Mouse (Mus musculus) ovary, postnatal 36 days (tissue): Measurements from ENCODE around the gene Zmynd11.
"Not testable (repeated sequence)": the region's sequence is repeated elsewhere in the genome, so short reads cannot be mapped to it uniquely, and the experiment has no call there.

Experiments used
- DNase-seq: peaks from one replicate; pipeline ENCODE4 v3.0.0; 2022; ENCODE audit warnings: low spot score, mixed read lengths

Gene Zmynd11

GRCm38 (mm10) chr13:9764646-9765536 lies at the start of gene Zmynd11:
Zmynd11 (minus strand) TSS chr13:9765330.
- DNase-seq, result peak; percentile 56

- DNase-seq, result no peak
Measured at GRCm38 (mm10) chr13:9795889-9796631, 30.9 kb upstream of the Zmynd11 start.

- DNase-seq, result no peak
Measured at GRCm38 (mm10) chr13:9786050-9786449, 20.9 kb upstream of the Zmynd11 start.

GRCm38 (mm10) chr13:9783717-9784116 lies 18.6 kb upstream of the Zmynd11 start:
- no peak for DNase-seq

GRCm38 (mm10) chr13:9775901-9776300 lies 10.8 kb upstream of the Zmynd11 start:
- DNase-seq, result no peak

GRCm38 (mm10) chr13:9774077-9774476 lies 8.9 kb upstream of the Zmynd11 start:
- DNase-seq, result no peak

GRCm38 (mm10) chr13:9767279-9767678 lies 2.1 kb upstream of the Zmynd11 start:
- no peak for DNase-seq

- DNase-seq, result no peak
Measured at GRCm38 (mm10) chr13:9766497-9766896, 1.4 kb upstream of the Zmynd11 start.

GRCm38 (mm10) chr13:9765537-9765851 lies 364 bp upstream of the Zmynd11 start:
- no peak for DNase-seq

GRCm38 (mm10) chr13:9763828-9764645 lies 1.1 kb downstream of the Zmynd11 start:
- peak; percentile 79 for DNase-seq

GRCm38 (mm10) chr13:9763100-9763827 lies 1.9 kb downstream of the Zmynd11 start:
- DNase-seq, result no peak

- no peak for DNase-seq
Measured at GRCm38 (mm10) chr13:9760057-9760456, 5.1 kb downstream of the Zmynd11 start.

GRCm38 (mm10) chr13:9757842-9758491 lies 7.2 kb downstream of the Zmynd11 start:
- DNase-seq, result no peak

- no peak for DNase-seq
Measured at GRCm38 (mm10) chr13:9753706-9754105, 11.4 kb downstream of the Zmynd11 start.

- no peak for DNase-seq
Measured at GRCm38 (mm10) chr13:9750320-9750719, 14.8 kb downstream of the Zmynd11 start.

GRCm38 (mm10) chr13:9749796-9750195 lies 15.3 kb downstream of the Zmynd11 start:
- DNase-seq, result no peak

GRCm38 (mm10) chr13:9738190-9738589 lies 26.9 kb downstream of the Zmynd11 start:
- no peak for DNase-seq

- no peak for DNase-seq
Measured at GRCm38 (mm10) chr13:9737024-9737423, 28.1 kb downstream of the Zmynd11 start.

GRCm38 (mm10) chr13:9732262-9732661 lies 32.9 kb downstream of the Zmynd11 start:
- DNase-seq, result not testable (repeated sequence)

GRCm38 (mm10) chr13:9729073-9729472 lies 36.1 kb downstream of the Zmynd11 start:
- DNase-seq, result no peak

GRCm38 (mm10) chr13:9715224-9715623 lies 49.9 kb downstream of the Zmynd11 start:
- DNase-seq, result no peak
